33 mouse cellular contexts compared by ENCODE assay signal in genomic region chr15:82620531-82621202, GRCm38 (mm10). TPM values are rescaled to one million over a fixed set of nuclear protein-coding genes. Genes with fewer than 3 reads are reported as not detected.
DNase-seq lines count a peak whose midpoint lies in the region; ATAC-seq and TF ChIP-seq lines count a peak whose summit lies in the region.
"Had no signal": no experiment of that assay in that cellular context is flagged by ENCODE, and none has a peak within 500 bp of the region (broad histone marks: within the 10 kb centered on the region; RNA-seq: fewer than 3 reads in every experiment).

Gene Cyp2d34, minus strand, starts transcription at chr15:82620946.

- H3K9ac ChIP-seq in intestine, embryonic 16.5 days (ENCODE audit: low read depth, low read length), result no peak within 1 kb of the TSS
- H3K9ac ChIP-seq in intestine, postnatal 0 days (ENCODE audit: low read depth, low read length), result no peak within 1 kb of the TSS
- H3K9ac ChIP-seq in stomach, postnatal 0 days (ENCODE audit: low read length), result no peak within 1 kb of the TSS
- H3K9ac ChIP-seq: embryonic facial prominence, embryonic 12.5 days; embryonic facial prominence, embryonic 15.5 days; forebrain, embryonic 13.5 days; forebrain, postnatal 0 days; hindbrain, embryonic 13.5 days had no signal

- H3K27ac ChIP-seq in heart, embryonic 10.5 days, result no peak within 1 kb of the TSS
- H3K27ac ChIP-seq in intestine, embryonic 16.5 days (ENCODE audit: low read length), result no peak within 1 kb of the TSS
- H3K27ac ChIP-seq in intestine, postnatal 0 days (ENCODE audit: low read depth, low read length), result no peak within 1 kb of the TSS
- H3K27ac ChIP-seq in stomach, postnatal 0 days (replicated peaks), result no peak within 1 kb of the TSS
- H3K27ac ChIP-seq: embryonic facial prominence, embryonic 12.5 days; embryonic facial prominence, embryonic 15.5 days; forebrain, embryonic 13.5 days; gastrocnemius, adult 2 months; hindbrain, embryonic 10.5 days; hindbrain, embryonic 13.5 days had no signal

- no peaks in the 10 kb centered on the region for H3K36me3 ChIP-seq in heart, embryonic 10.5 days
- H3K36me3 ChIP-seq in intestine, embryonic 16.5 days (ENCODE audit: control insufficient read depth, insufficient read depth, low read length), result no peaks in the 10 kb centered on the region
- H3K36me3 ChIP-seq in intestine, postnatal 0 days (ENCODE audit: control insufficient read depth, insufficient read depth), result no peaks in the 10 kb centered on the region
- H3K36me3 ChIP-seq in stomach, postnatal 0 days (ENCODE audit: control insufficient read depth, insufficient read depth, low read length), result no peaks in the 10 kb centered on the region
- H3K36me3 ChIP-seq: embryonic facial prominence, embryonic 12.5 days; embryonic facial prominence, embryonic 15.5 days; hindbrain, embryonic 10.5 days; hindbrain, embryonic 13.5 days had no signal

- no peak for TF ChIP-seq CTCF in intestine, postnatal 0 days (IDR thresholded peaks at IDR 0.05; ENCODE audit: low read depth)
- TF ChIP-seq CTCF in stomach, postnatal 0 days (IDR thresholded peaks at IDR 0.05; ENCODE audit: low read depth), result no peak

- peaks cover 3% of the 10 kb centered on the region; the same call in 1 of the 2 replicates for H3K9me3 ChIP-seq in heart, embryonic 10.5 days
- no peaks in the 10 kb centered on the region for H3K9me3 ChIP-seq in intestine, embryonic 16.5 days (ENCODE audit: control insufficient read depth, low read length)
- H3K9me3 ChIP-seq in intestine, postnatal 0 days (ENCODE audit: control insufficient read depth), result no peaks in the 10 kb centered on the region
- no peaks in the 10 kb centered on the region for H3K9me3 ChIP-seq in stomach, postnatal 0 days (ENCODE audit: control insufficient read depth, low read length)
- H3K9me3 ChIP-seq: embryonic facial prominence, embryonic 12.5 days; embryonic facial prominence, embryonic 15.5 days; forebrain, embryonic 13.5 days; hindbrain, embryonic 13.5 days had no signal

- WGBS in heart, embryonic 10.5 days, result 84% methylated on average over 7 of the region's 7 CpGs
- 87% methylated on average over 7 of the region's 7 CpGs for whole genome bisulfite sequencing in intestine, embryonic 16.5 days
- 87% methylated on average over 7 of the region's 7 CpGs for WGBS in intestine, postnatal 0 days
- 84% methylated on average over 7 of the region's 7 CpGs for WGBS in stomach, postnatal 0 days

- H3K4me1 ChIP-seq in heart, embryonic 10.5 days, result no peaks in the 10 kb centered on the region
- H3K4me1 ChIP-seq in intestine, embryonic 16.5 days (ENCODE audit: control insufficient read depth, insufficient read depth, low read length), result 0 out of 2 replicates have a peak, but pooled peaks cover 2% of the 10 kb centered on the region
- peaks cover 7% of the 10 kb centered on the region; the same call in 1 of the 2 replicates for H3K4me1 ChIP-seq in intestine, postnatal 0 days (replicated peaks; ENCODE audit: control insufficient read depth, insufficient read depth, low read length)
- H3K4me1 ChIP-seq in stomach, postnatal 0 days (replicated peaks; ENCODE audit: control insufficient read depth, insufficient read depth), result no peaks in the 10 kb centered on the region
- H3K4me1 ChIP-seq: embryonic facial prominence, embryonic 12.5 days; embryonic facial prominence, embryonic 15.5 days; forebrain, embryonic 13.5 days; hindbrain, embryonic 10.5 days; hindbrain, embryonic 13.5 days had no signal

- intact Hi-C loops in heart, postnatal 25 days (cut with DNase I), result no loop called here

- DNase-seq in heart, embryonic 10.5 days (ENCODE audit: low spot score), result peak; percentile 56
- DNase-seq in heart, postnatal 25 days (ENCODE audit: low spot score), result no peak
- DNase-seq in stomach, postnatal 0 days (ENCODE audit: low spot score), result peak; percentile 43
- DNase-seq in testis, postnatal 14 days (ENCODE audit: low spot score), result no peak
- DNase-seq: adrenal gland, adult 2 months; adrenal gland, postnatal 14 days; cerebellum, adult 11 months; cerebellum, adult 2 months; cerebellum, adult 9-11 months; cerebellum, postnatal 25 days; forebrain, postnatal 0 days; gastrocnemius, adult 2 months; gastrocnemius, postnatal 14 days; heart, adult 18-20 months; heart, postnatal 36 days had no signal

- H3K27me3 ChIP-seq in heart, embryonic 10.5 days (ENCODE audit: insufficient read depth, poor library complexity, severe bottlenecking), result no peaks in the 10 kb centered on the region
- no peaks in the 10 kb centered on the region for H3K27me3 ChIP-seq in intestine, embryonic 16.5 days (replicated peaks; ENCODE audit: control insufficient read depth, insufficient read depth, low read length)
- H3K27me3 ChIP-seq in intestine, postnatal 0 days (replicated peaks; ENCODE audit: control insufficient read depth, insufficient read depth, low read length), result no peaks in the 10 kb centered on the region; the same call in 1 of the 2 replicates
- H3K27me3 ChIP-seq in stomach, postnatal 0 days (ENCODE audit: control insufficient read depth, insufficient read depth, low read length), result no peaks in the 10 kb centered on the region
- H3K27me3 ChIP-seq: embryonic facial prominence, embryonic 12.5 days; embryonic facial prominence, embryonic 15.5 days; forebrain, embryonic 13.5 days; hindbrain, embryonic 13.5 days had no signal

- ATAC-seq in intestine, embryonic 16.5 days, result 0 out of 2 replicates have a peak, but pooled peaks have one; percentile 5
- peak; percentile 62; the same call in 1 of the 2 replicates for ATAC-seq in intestine, postnatal 0 days
- ATAC-seq in stomach, postnatal 0 days (ENCODE audit: low FRiP score, low TSS enrichment), result peak; percentile 81
- ATAC-seq: CD4-positive, CD25-positive, alpha-beta regulatory T cell, adult 4 months; forebrain, embryonic 13.5 days; forebrain, postnatal 0 days; hindbrain, embryonic 16.5 days had no signal

- no peak within 1 kb of the TSS for H3K4me2 ChIP-seq in intestine, embryonic 16.5 days (ENCODE audit: low read depth, low read length)
- no peak within 1 kb of the TSS for H3K4me2 ChIP-seq in intestine, postnatal 0 days (replicated peaks; ENCODE audit: low read depth)
- no peak within 1 kb of the TSS for H3K4me2 ChIP-seq in stomach, postnatal 0 days (replicated peaks; ENCODE audit: low read depth)
- H3K4me2 ChIP-seq: embryonic facial prominence, embryonic 12.5 days; embryonic facial prominence, embryonic 15.5 days; forebrain, embryonic 13.5 days; heart, embryonic 11.5 days; hindbrain, embryonic 13.5 days had no signal

- TF ChIP-seq EP300 in stomach, postnatal 0 days (optimal IDR thresholded peaks at IDR 0.05), result no peak

- H3K4me3 ChIP-seq in heart, embryonic 10.5 days, result no peak within 1 kb of the TSS
- no peak within 1 kb of the TSS for H3K4me3 ChIP-seq in intestine, embryonic 16.5 days (ENCODE audit: low read length)
- H3K4me3 ChIP-seq in intestine, postnatal 0 days (ENCODE audit: low read depth, low read length), result no peak within 1 kb of the TSS
- no peak within 1 kb of the TSS for H3K4me3 ChIP-seq in stomach, postnatal 0 days (ENCODE audit: low read depth, low read length)
- H3K4me3 ChIP-seq: embryonic facial prominence, embryonic 12.5 days; embryonic facial prominence, embryonic 15.5 days; forebrain, embryonic 13.5 days; gastrocnemius, adult 2 months; hindbrain, embryonic 10.5 days; hindbrain, embryonic 13.5 days had no signal

RNA-seq across cellular contexts. Expression of gene Cyp2d34, which starts in this region (rescaled TPM):
- not detected in 2 replicates for polyA plus RNA-seq in heart, embryonic 10.5 days (2016; fragmentation: Nextera tagmentation; extraction: Ambion mirVana)
- total RNA-seq in heart, postnatal 25 days (2021), result not detected
- 0.18 TPM in 1 of 2 replicates, not detected in the other for polyA plus RNA-seq in intestine, embryonic 16.5 days (2015; fragmentation: Nextera tagmentation; extraction: Ambion mirVana)
- 0.22 and 0.30 TPM in 2 replicates for polyA plus RNA-seq in intestine, postnatal 0 days (2015; fragmentation: Nextera tagmentation; extraction: Ambion mirVana)
- 0.98 and 1.1 TPM in 2 replicates for polyA plus RNA-seq in stomach, postnatal 0 days (2015; fragmentation: Nextera tagmentation; extraction: Ambion mirVana)
- total RNA-seq: adrenal gland, adult 2 months; adrenal gland, postnatal 14 days; adrenal gland, postnatal 4 days; common myeloid progenitor, adult 5-6 weeks; forebrain, postnatal 0 days; gastrocnemius, adult 2 months; gastrocnemius, postnatal 14 days; gastrocnemius, postnatal 4 days; heart, adult 18-20 months; heart, postnatal 36 days; MEL had no signal
- polyA plus RNA-seq: adrenal gland, adult 2 months; C2C12; CD4-positive, CD25-positive, alpha-beta regulatory T cell, adult 4 months; cerebellum, adult 2 months; embryonic facial prominence, embryonic 12.5 days; embryonic facial prominence, embryonic 15.5 days; forebrain, embryonic 13.5 days; forebrain, postnatal 0 days; frontal cortex, adult 2 months; heart, embryonic 11.5 days; heart, embryonic 14.5 days; heart, postnatal 0 days; hindbrain, embryonic 10.5 days; hindbrain, embryonic 13.5 days; hindbrain, embryonic 16.5 days had no signal

Comparison
In these comparisons a context has a peak if more than half of its experiments do, and no peak if none do; other contexts are left out.
1. Peak in DNase-seq in heart, embryonic 10.5 days; RNA of the gene not detected or under 1 TPM.
2. Peak in ATAC-seq in intestine, embryonic 16.5 days; RNA of the gene not detected or under 1 TPM.
3. Peak in ATAC-seq in intestine, postnatal 0 days; RNA of the gene not detected or under 1 TPM.
4. ATAC-seq: peak in every context shown above with its lines; median percentile 81 in stomach, postnatal 0 days; 62 in intestine, postnatal 0 days; 5 in intestine, embryonic 16.5 days.